Comparison of ENCODE assay signal across 8 mouse cellular contexts in genomic region chr6:30302781-30303631, GRCm38 (mm10). TPM values are rescaled to one million over a fixed set of nuclear protein-coding genes. Genes with fewer than 3 reads are reported as not detected.
DNase-seq lines count a peak whose midpoint lies in the region; ATAC-seq and TF ChIP-seq lines count a peak whose summit lies in the region.

No protein-coding gene starts in this region.

- H3K4me3 ChIP-seq in forebrain, postnatal 0 days (ENCODE audit: low read depth, low read length) = peak overlapping the region; percentile 73
- H3K4me3 ChIP-seq in hindbrain, embryonic 14.5 days (replicated peaks; ENCODE audit: low read length) = peak overlapping the region; percentile 84
- peak overlapping the region; percentile 92 for H3K4me3 ChIP-seq in limb, embryonic 10.5 days
- H3K4me3 ChIP-seq in midbrain, embryonic 13.5 days (replicated peaks) = peak overlapping the region; percentile 76

- H3K36me3 ChIP-seq in forebrain, postnatal 0 days (ENCODE audit: insufficient read depth) = peaks cover 2% of the 10 kb centered on the region; the same call in 1 of the 2 replicates
- H3K36me3 ChIP-seq in hindbrain, embryonic 14.5 days (replicated peaks; ENCODE audit: control insufficient read depth, insufficient read depth) = peaks cover 1% of the 10 kb centered on the region; the same call in 1 of the 2 replicates
- H3K36me3 ChIP-seq in limb, embryonic 10.5 days = peaks cover 4% of the 10 kb centered on the region
- 0 out of 2 replicates have a peak, but pooled peaks cover 4% of the 10 kb centered on the region for H3K36me3 ChIP-seq in midbrain, embryonic 13.5 days
- H3K36me3 ChIP-seq in splenic B cell, adult 2 months (ENCODE audit: control insufficient read depth, insufficient read depth, low read length, poor library complexity, severe bottlenecking) = 0 out of 2 replicates have a peak, but pooled peaks cover 1% of the 10 kb centered on the region

- H3K9ac ChIP-seq in forebrain, postnatal 0 days = peak overlapping the region; percentile 84
- H3K9ac ChIP-seq in hindbrain, embryonic 14.5 days = peak overlapping the region; percentile 92
- peak overlapping the region; percentile 93 for H3K9ac ChIP-seq in midbrain, embryonic 13.5 days (replicated peaks)

- H3K4me2 ChIP-seq in forebrain, postnatal 0 days (ENCODE audit: low read depth) = peak overlapping the region; percentile 74
- H3K4me2 ChIP-seq in hindbrain, embryonic 14.5 days (replicated peaks) = peak overlapping the region; percentile 86
- H3K4me2 ChIP-seq in midbrain, embryonic 13.5 days (replicated peaks) = peak overlapping the region; percentile 92

- under 1% methylated on average over 11 of the region's 11 CpGs for WGBS in forebrain, postnatal 0 days
- under 1% methylated on average over 11 of the region's 11 CpGs for WGBS in hindbrain, embryonic 14.5 days
- WGBS in limb, embryonic 10.5 days = under 1% methylated on average over 11 of the region's 11 CpGs
- WGBS in midbrain, embryonic 13.5 days = under 1% methylated on average over 11 of the region's 11 CpGs

- ATAC-seq in cerebellum, adult (ENCODE audit: insufficient number of reproducible peaks, low FRiP score, low TSS enrichment) = no peak
- ATAC-seq in forebrain, postnatal 0 days = no peak
- no peak for ATAC-seq in hindbrain, embryonic 14.5 days (ENCODE audit: low FRiP score)
- no peak for ATAC-seq in midbrain, embryonic 13.5 days

- no peak for TF ChIP-seq CTCF in forebrain, postnatal 0 days (IDR thresholded peaks at IDR 0.05; ENCODE audit: low read depth)

- peak; percentile 27 for DNase-seq in cerebellum, adult 11 months
- peak; percentile 28 for DNase-seq in c-Kit-negative CD71-positive TER-119-positive erythroid progenitor cells, embryonic 14.5 days (ENCODE audit: low read depth, low spot score)
- DNase-seq in forebrain, postnatal 0 days = peak; percentile 32
- DNase-seq in hindbrain, embryonic 14.5 days (ENCODE audit: low spot score) = peak; percentile 42
- DNase-seq in limb, embryonic 10.5 days (ENCODE audit: low spot score) = peak; percentile 47
- DNase-seq in splenic B cell, adult 2 months (ENCODE audit: low read depth, low spot score) = peak; percentile 61

- peak overlapping the region; percentile 90 for H3K27ac ChIP-seq in forebrain, postnatal 0 days (ENCODE audit: low read depth, low read length)
- peak overlapping the region; percentile 93 for H3K27ac ChIP-seq in hindbrain, embryonic 14.5 days
- H3K27ac ChIP-seq in limb, embryonic 10.5 days = peak overlapping the region; percentile 93
- peak overlapping the region; percentile 96 for H3K27ac ChIP-seq in midbrain, embryonic 13.5 days

- H3K27me3 ChIP-seq in forebrain, postnatal 0 days (ENCODE audit: insufficient read depth, low read length) = no peaks in the 10 kb centered on the region
- no peaks in the 10 kb centered on the region for H3K27me3 ChIP-seq in hindbrain, embryonic 14.5 days (ENCODE audit: control insufficient read depth, insufficient read depth, low read length)
- no peaks in the 10 kb centered on the region for H3K27me3 ChIP-seq in limb, embryonic 10.5 days (ENCODE audit: low read depth, poor library complexity, severe bottlenecking)
- H3K27me3 ChIP-seq in midbrain, embryonic 13.5 days = no peaks in the 10 kb centered on the region
- no peaks in the 10 kb centered on the region for H3K27me3 ChIP-seq in splenic B cell, adult 2 months (ENCODE audit: control insufficient read depth, insufficient read depth, low read length, poor library complexity, severe bottlenecking)

- peaks cover 5% of the 10 kb centered on the region; the same call in 1 of the 2 replicates for H3K4me1 ChIP-seq in forebrain, postnatal 0 days (ENCODE audit: insufficient read depth)
- H3K4me1 ChIP-seq in hindbrain, embryonic 14.5 days (replicated peaks; ENCODE audit: control insufficient read depth, insufficient read depth, low read length) = peaks cover 24% of the 10 kb centered on the region
- peaks cover 49% of the 10 kb centered on the region for H3K4me1 ChIP-seq in limb, embryonic 10.5 days
- peaks cover 47% of the 10 kb centered on the region for H3K4me1 ChIP-seq in midbrain, embryonic 13.5 days (replicated peaks)

- no peaks in the 10 kb centered on the region for H3K9me3 ChIP-seq in forebrain, postnatal 0 days (ENCODE audit: low read length)
- H3K9me3 ChIP-seq in hindbrain, embryonic 14.5 days (ENCODE audit: control insufficient read depth, low read length) = no peaks in the 10 kb centered on the region
- H3K9me3 ChIP-seq in limb, embryonic 10.5 days (replicated peaks) = no peaks in the 10 kb centered on the region
- H3K9me3 ChIP-seq in midbrain, embryonic 13.5 days = no peaks in the 10 kb centered on the region

RNA-seq across cellular contexts. Expression of gene Ube2h, which starts 1.3 kb away (rescaled TPM):
- 33.3 and 42.7 TPM in 2 replicates for total RNA-seq in forebrain, postnatal 0 days (2014; rRNA removed)
- 31.3 and 37.7 TPM in 2 replicates for polyA plus RNA-seq in forebrain, postnatal 0 days (2015; fragmentation: Nextera tagmentation; extraction: Ambion mirVana)
- polyA plus RNA-seq in hindbrain, embryonic 14.5 days (2014; fragmentation: Nextera tagmentation; extraction: Ambion mirVana) = 68.2 and 69.4 TPM in 2 replicates
- 31.9 and 41.2 TPM in 2 replicates for polyA plus RNA-seq in limb, embryonic 10.5 days (2016; fragmentation: Nextera tagmentation; extraction: Ambion mirVana)
- polyA plus RNA-seq in midbrain, embryonic 13.5 days (2015; fragmentation: Nextera tagmentation; extraction: Ambion mirVana) = 57.6 and 66.0 TPM in 2 replicates
